Mouse (Mus musculus) bone marrow, adult 2 months (tissue): Measurements from ENCODE around the gene Adgrf5. TPM values are rescaled to one million over a fixed set of nuclear protein-coding genes. Genes with fewer than 3 reads are reported as not detected.

Source experiments
- H3K27ac ChIP-seq: fragments of 200-500 bp; 2 replicates; pipeline ENCODE4 v1.5.1; 2012; ENCODE audit warnings: low read depth, mild to moderate bottlenecking, control low read depth, inconsistent platforms, low read length; ENCODE audit not compliant: control insufficient read depth, poor library complexity, insufficient read depth
- H3K4me1 ChIP-seq: fragments of 200-500 bp; 2 replicates; pipeline ENCODE4 v1.6.1; 2011; ENCODE audit warnings: low read length; ENCODE audit not compliant: control insufficient read depth, insufficient read depth
- H3K4me3 ChIP-seq: fragments of 200-500 bp; replicated peaks from 2 replicates; pipeline ENCODE3; 2011; ENCODE audit warnings: mild to moderate bottlenecking, low read depth, low read length, control low read depth; ENCODE audit not compliant: control insufficient read depth
- CTCF ChIP-seq: fragments of 200-500 bp; IDR thresholded peaks from 2 replicates; pipeline ENCODE4 v1.5.1; 2011; ENCODE audit warnings: low read length, control low read depth; ENCODE audit not compliant: control insufficient read depth, insufficient read depth
- POLR2A ChIP-seq: fragments of 200-500 bp; IDR thresholded peaks from 2 replicates; pipeline ENCODE4 v1.6.1; 2011; ENCODE audit warnings: low read depth, mild to moderate bottlenecking, control low read depth, low read length, borderline replicate concordance; ENCODE audit not compliant: control insufficient read depth
- WGBS: fragments of 180-500 bp; shearing (Covaris S2); methylation state at CpG from one replicate; pipeline ENCODE4 v1.1.7; 2018; 5-methylcytosine and 5-hydroxymethylcytosine counted together
- polyA plus RNA-seq: library from polyadenylated mRNA; stranded (reverse); fragments of >200 nt; gene quantifications from 2 replicates; pipeline ENCODE4 v1.2.4, GENCODE M21; 2011; ENCODE audit warnings: low replicate concordance; ENCODE audit not compliant: missing spikeins, insufficient read depth, insufficient read length

Gene Adgrf5
- polyA plus RNA-seq, 1 experiment, result 7.1 TPM

- no peak overlapping the region for H3K4me3 ChIP-seq
- no peak overlapping the region for H3K27ac ChIP-seq
- WGBS, result 69% methylated on average over 4 of the region's 4 CpGs
- TF ChIP-seq POLR2A (no peak), CTCF (no peak)
- H3K4me1 ChIP-seq, result no peaks in the 10 kb centered on the region
Observed at GRCm38 (mm10) chr17:43503861-43504593, 143.8 kb downstream of the Adgrf5 start.

GRCm38 (mm10) chr17:43504594-43504934 is 144.3 kb downstream of the Adgrf5 start:
- TF ChIP-seq CTCF (no peak), POLR2A (no peak)
- Histone ChIP-seq H3K4me3 (no peak overlapping the region), H3K27ac (no peak overlapping the region), H3K4me1 (no peaks in the 10 kb centered on the region)
- WGBS, result 88% methylated on average over 6 of the region's 6 CpGs

Other genes starting within 250 kb of the Adgrf5 start
- not detected in 2 replicates for gene Adgrf1, start 90.1 kb upstream of the Adgrf5 start, polyA plus RNA-seq
- 2.7 TPM in 1 of 2 replicates, not detected in the other for gene Mep1a, start 142.4 kb downstream of the Adgrf5 start, polyA plus RNA-seq
- 3.9 TPM in 1 of 2 replicates, not detected in the other for gene Ankrd66, start 183.2 kb downstream of the Adgrf5 start, polyA plus RNA-seq
- gene Pla2g7, start 207.6 kb downstream of the Adgrf5 start, polyA plus RNA-seq, result 3.7 and 16.1 TPM in 2 replicates